Mouse (Mus musculus) mesoderm, embryonic 11.5 days (tissue): Measurements from ENCODE around the gene Ms4a7.
"Not testable (repeated sequence)": the region's sequence is repeated elsewhere in the genome, so short reads cannot be mapped to it uniquely, and the experiment has no call there.

Experiments used
- DNase-seq: peaks from one replicate; pipeline ENCODE4 v3.0.0-alpha.2; 2012; ENCODE audit warnings: low read depth, low spot score

Ms4a7 gene

GRCm38 (mm10) chr19:11335932-11336331, at the start of gene Ms4a7:
Gene Ms4a7 (minus strand): TSS chr19:11336146.
- no peak for DNase-seq

- no peak for DNase-seq
Measured at GRCm38 (mm10) chr19:11376399-11376798, 40.5 kb upstream of the Ms4a7 start.

GRCm38 (mm10) chr19:11375273-11375672, 39.3 kb upstream of the Ms4a7 start, which contains the start of gene Ms4a4a:
Gene Ms4a4a (plus strand): TSS chr19:11375523.
- DNase-seq = no peak

- DNase-seq = no peak
Measured at GRCm38 (mm10) chr19:11371181-11371580, 35.2 kb upstream of the Ms4a7 start.

- no peak for DNase-seq
Measured at GRCm38 (mm10) chr19:11368310-11368709, 32.4 kb upstream of the Ms4a7 start.

GRCm38 (mm10) chr19:11362002-11362401, 26.1 kb upstream of the Ms4a7 start:
- no peak for DNase-seq

GRCm38 (mm10) chr19:11360106-11360505, 24.2 kb upstream of the Ms4a7 start:
- no peak for DNase-seq

- no peak for DNase-seq
Measured at GRCm38 (mm10) chr19:11355730-11356129, 19.8 kb upstream of the Ms4a7 start.

- DNase-seq = no peak
Measured at GRCm38 (mm10) chr19:11351878-11352277, 15.9 kb upstream of the Ms4a7 start.

GRCm38 (mm10) chr19:11349698-11350481, 13.9 kb upstream of the Ms4a7 start:
- DNase-seq = peak; percentile 19

- no peak for DNase-seq
Measured at GRCm38 (mm10) chr19:11343992-11344391, 8.0 kb upstream of the Ms4a7 start.

GRCm38 (mm10) chr19:11343147-11343546, 7.2 kb upstream of the Ms4a7 start:
- DNase-seq = no peak

GRCm38 (mm10) chr19:11321123-11321522, 14.8 kb downstream of the Ms4a7 start:
- no peak for DNase-seq

GRCm38 (mm10) chr19:11316786-11317185, 19.2 kb downstream of the Ms4a7 start:
- DNase-seq = no peak

- no peak for DNase-seq
Measured at GRCm38 (mm10) chr19:11314354-11314753, 21.6 kb downstream of the Ms4a7 start, which contains the start of gene Ms4a14. Gene Ms4a14 (minus strand): TSS chr19:11314454.

- no peak for DNase-seq
Measured at GRCm38 (mm10) chr19:11308888-11309287, 27.1 kb downstream of the Ms4a7 start.

- DNase-seq = not testable (repeated sequence)
Measured at GRCm38 (mm10) chr19:11299529-11299928, 36.4 kb downstream of the Ms4a7 start.

GRCm38 (mm10) chr19:11298939-11299338, 37.0 kb downstream of the Ms4a7 start:
- no peak for DNase-seq

GRCm38 (mm10) chr19:11293616-11294015, 42.3 kb downstream of the Ms4a7 start:
- not testable (repeated sequence) for DNase-seq

- DNase-seq = peak; percentile 19
Measured at GRCm38 (mm10) chr19:11292990-11293389, 43.0 kb downstream of the Ms4a7 start.

- no peak for DNase-seq
Measured at GRCm38 (mm10) chr19:11283773-11284172, 52.2 kb downstream of the Ms4a7 start, which contains the start of gene Ms4a5. Gene Ms4a5 (minus strand): TSS chr19:11283873.

GRCm38 (mm10) chr19:11280223-11280622, 55.7 kb downstream of the Ms4a7 start:
- no peak for DNase-seq

- no peak for DNase-seq
Measured at GRCm38 (mm10) chr19:11276431-11276830, 59.5 kb downstream of the Ms4a7 start.
